Mouse (Mus musculus) limb, embryonic 12.5 days (tissue): ENCODE data around the gene Rbm10. TPM values are rescaled to one million over a fixed set of nuclear protein-coding genes. Genes with fewer than 3 reads are reported as not detected.
A peak's percentile ranks its signal among the peaks of the same experiment; 100 is the strongest.

ENCODE experiments used
- ATAC-seq: fragments of 200-750 bp; cut with Nextera tagmentation; 2 replicates; pipeline ENCODE4 v1.8.0; 2017; ENCODE audit warnings: low read depth, moderate TSS enrichment; ENCODE audit not compliant: insufficient number of reproducible peaks, insufficient read depth, low FRiP score, low TSS enrichment
- H3K27ac ChIP-seq: fragments of 300-500 bp; sonication (generic); 2 replicates; pipeline ENCODE4 v1.5.1; 2016; ENCODE audit warnings: mild to moderate bottlenecking, moderate library complexity
- H3K27me3 ChIP-seq: fragments of 300-500 bp; sonication (generic); 2 replicates; pipeline ENCODE4 v1.6.1; 2016; ENCODE audit warnings: mild to moderate bottlenecking, moderate library complexity
- H3K36me3 ChIP-seq: fragments of 300-500 bp; sonication (generic); 2 replicates; pipeline ENCODE4 v1.6.1; 2016; ENCODE audit warnings: mild to moderate bottlenecking, moderate library complexity
- H3K4me1 ChIP-seq: fragments of 300-500 bp; sonication (generic); replicated peaks from 2 replicates; pipeline ENCODE4 v1.6.1; 2016
- H3K4me2 ChIP-seq: fragments of 300-500 bp; sonication (generic); 2 replicates; pipeline ENCODE4 v1.6.1; 2016; ENCODE audit warnings: mild to moderate bottlenecking, moderate library complexity
- H3K4me3 ChIP-seq: fragments of 300-500 bp; sonication (generic); replicated peaks from 2 replicates; pipeline ENCODE4 v1.5.1; 2016; ENCODE audit warnings: mild to moderate bottlenecking
- H3K9ac ChIP-seq: fragments of 300-500 bp; sonication (generic); replicated peaks from 2 replicates; pipeline ENCODE4 v1.6.1; 2016; ENCODE audit warnings: mild to moderate bottlenecking, moderate library complexity
- H3K9me3 ChIP-seq: fragments of 300-500 bp; sonication (generic); 2 replicates; pipeline ENCODE4 v1.6.1; 2016; ENCODE audit warnings: mild to moderate bottlenecking, moderate library complexity
- WGBS: fragments of 180-500 bp; shearing (Covaris S2); methylation state at CpG from one replicate; pipeline ENCODE4 v1.1.7; 2016; 5-methylcytosine and 5-hydroxymethylcytosine counted together
- polyA plus RNA-seq: library from polyadenylated mRNA; unstranded; fragments of >200 nt; fragmentation: Nextera tagmentation; extraction: Ambion mirVana; gene quantifications from 2 replicates; pipeline ENCODE4 v1.2.1, GENCODE M21; 2016

Gene Rbm10
- 84.7 and 86.1 TPM in 2 replicates for polyA plus RNA-seq

DNA sequence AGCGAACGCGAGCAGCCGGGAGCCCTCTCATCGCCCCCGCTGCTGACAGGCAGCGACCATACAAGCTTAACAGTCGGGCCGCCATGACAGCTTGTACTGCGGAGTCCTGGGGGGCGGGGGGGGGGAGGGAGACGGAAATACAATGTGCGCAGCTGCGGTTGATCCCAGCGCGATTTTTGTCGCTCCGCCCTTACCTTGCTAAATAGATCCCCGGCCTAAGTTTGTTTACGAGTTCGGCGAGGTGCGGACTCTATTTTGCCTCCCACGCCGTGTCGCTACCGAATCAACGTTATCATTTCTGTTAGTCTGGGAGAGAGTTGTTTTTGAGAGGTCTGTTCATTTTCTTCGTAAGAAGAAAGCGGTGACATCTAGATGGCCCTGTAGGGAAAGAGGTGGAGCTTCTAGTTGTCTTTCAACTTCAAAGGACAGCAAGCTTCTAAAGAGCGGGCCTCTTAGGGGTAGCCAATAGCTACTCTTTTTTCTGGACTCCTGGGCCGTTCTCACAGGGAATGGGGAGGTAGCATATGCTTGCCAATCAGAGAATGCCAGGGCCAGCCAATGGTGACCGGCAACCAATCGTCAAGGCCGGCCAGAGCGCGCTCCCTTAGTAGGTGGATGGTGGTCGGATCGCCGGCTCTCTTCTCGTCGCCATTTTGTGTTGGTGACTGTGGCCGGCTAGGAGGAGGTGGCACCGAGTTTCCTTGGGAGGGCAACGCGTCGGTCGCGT is at the start of gene Rbm10, which contains the start of gene Ndufb11:
Rbm10 (plus strand) TSS at position 328 of the 727 bp plus-strand sequence.
Ndufb11 (minus strand) TSS at position 444 of the 727 bp plus-strand sequence.
- Histone ChIP-seq H3K27me3 (no peaks in the 10 kb centered on the region), H3K4me3 (peak within 1 kb of the TSS; percentile 57), H3K9ac (peak within 1 kb of the TSS; percentile 70), H3K4me2 (peak within 1 kb of the TSS; percentile 65), H3K27ac (peak within 1 kb of the TSS; percentile 88), H3K4me1 (peaks cover 9% of the 10 kb centered on the region), H3K9me3 (no peaks in the 10 kb centered on the region), H3K36me3 (peaks cover 23% of the 10 kb centered on the region; the same call in 1 of the 2 replicates)
- peak; percentile 99 for ATAC-seq
- 15% methylated on average over 49 of the region's 49 CpGs for WGBS

DNA sequence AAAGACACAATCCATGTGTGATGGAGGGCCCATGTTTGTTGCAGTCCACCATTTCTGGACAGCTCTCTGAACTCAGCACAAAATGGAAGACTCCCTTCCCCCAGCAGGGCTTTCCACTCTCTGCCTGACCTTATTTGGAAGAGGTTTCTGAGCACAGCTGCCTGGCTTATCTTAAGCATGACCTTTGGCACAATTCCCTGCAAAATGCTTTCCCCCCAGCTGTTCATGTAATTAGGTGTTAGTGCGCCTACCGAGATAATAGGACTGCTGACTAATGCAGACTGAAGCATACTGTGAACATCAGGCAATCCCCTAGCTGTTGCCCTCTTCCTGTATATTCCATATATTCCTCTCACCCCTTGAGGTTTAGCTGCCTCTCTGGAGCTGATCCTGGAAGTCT is 46.3 kb upstream of the Rbm10 start:
- Histone ChIP-seq H3K9me3 (no peaks in the 10 kb centered on the region), H3K36me3 (no peaks in the 10 kb centered on the region), H3K27ac (no peak overlapping the region), H3K4me1 (no peaks in the 10 kb centered on the region), H3K27me3 (no peaks in the 10 kb centered on the region), H3K4me3 (no peak overlapping the region), H3K4me2 (no peak overlapping the region), H3K9ac (no peak overlapping the region)
- ATAC-seq, result no peak
- 27% methylated on average over 2 of the region's 2 CpGs for WGBS

DNA sequence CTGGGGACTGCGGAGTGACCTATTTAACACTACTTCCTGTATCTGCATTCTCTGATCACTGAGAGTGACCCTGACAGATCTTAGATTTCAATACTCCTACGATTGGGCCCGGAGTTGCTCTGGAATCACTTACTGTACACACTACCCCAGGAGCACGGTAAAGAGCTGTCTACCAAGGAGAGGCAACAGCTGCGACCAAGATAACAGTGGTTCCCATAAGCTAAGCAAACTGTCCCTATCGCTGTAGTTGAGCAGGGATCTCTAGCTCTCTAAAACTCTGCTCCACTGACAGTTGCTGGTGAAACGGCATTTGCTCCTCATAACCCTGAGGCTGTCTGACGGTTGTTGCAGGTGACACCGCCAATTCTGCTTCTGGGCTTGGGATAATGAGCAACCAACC is 44.6 kb upstream of the Rbm10 start:
- 72% methylated on average over 9 of the region's 9 CpGs for WGBS

DNA sequence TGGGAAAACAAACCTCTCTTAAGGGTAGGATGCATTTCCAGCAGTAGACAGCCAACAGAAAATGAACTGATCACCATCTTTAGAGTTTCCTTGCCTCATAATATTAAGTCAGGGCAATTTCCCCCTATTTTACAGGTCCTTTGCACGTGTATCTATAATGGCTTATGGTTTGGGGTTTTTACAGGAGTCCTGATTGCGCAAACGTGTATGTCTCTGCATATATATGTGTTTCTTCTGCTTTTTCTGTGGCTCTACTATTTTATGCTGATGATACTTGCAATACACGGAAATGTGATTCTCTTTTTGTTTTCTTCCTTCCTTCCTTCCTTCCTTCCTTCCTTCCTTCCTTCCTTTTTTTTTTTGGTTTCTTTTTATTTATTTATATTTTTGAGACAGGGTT is 43.4 kb upstream of the Rbm10 start:
- no peaks in the 10 kb centered on the region for H3K27me3 ChIP-seq
- H3K9me3 ChIP-seq, result no peaks in the 10 kb centered on the region
- no peak overlapping the region for H3K4me2 ChIP-seq
- H3K4me3 ChIP-seq, result no peak overlapping the region
- H3K4me1 ChIP-seq, result no peaks in the 10 kb centered on the region
- H3K9ac ChIP-seq, result no peak overlapping the region
- H3K27ac ChIP-seq, result no peak overlapping the region
- no peak for ATAC-seq
- WGBS, result 82% methylated on average over 4 of the region's 4 CpGs
- no peaks in the 10 kb centered on the region for H3K36me3 ChIP-seq

More for the DNA sequence above, 44.6 kb upstream of the Rbm10 start:
- no peaks in the 10 kb centered on the region for H3K36me3 ChIP-seq
- no peaks in the 10 kb centered on the region for H3K9me3 ChIP-seq
- H3K27me3 ChIP-seq, result no peaks in the 10 kb centered on the region
- no peak overlapping the region for H3K4me2 ChIP-seq
- no peak overlapping the region for H3K27ac ChIP-seq
- no peak overlapping the region for H3K9ac ChIP-seq
- H3K4me1 ChIP-seq, result no peaks in the 10 kb centered on the region
- no peak overlapping the region for H3K4me3 ChIP-seq
- ATAC-seq, result no peak

DNA sequence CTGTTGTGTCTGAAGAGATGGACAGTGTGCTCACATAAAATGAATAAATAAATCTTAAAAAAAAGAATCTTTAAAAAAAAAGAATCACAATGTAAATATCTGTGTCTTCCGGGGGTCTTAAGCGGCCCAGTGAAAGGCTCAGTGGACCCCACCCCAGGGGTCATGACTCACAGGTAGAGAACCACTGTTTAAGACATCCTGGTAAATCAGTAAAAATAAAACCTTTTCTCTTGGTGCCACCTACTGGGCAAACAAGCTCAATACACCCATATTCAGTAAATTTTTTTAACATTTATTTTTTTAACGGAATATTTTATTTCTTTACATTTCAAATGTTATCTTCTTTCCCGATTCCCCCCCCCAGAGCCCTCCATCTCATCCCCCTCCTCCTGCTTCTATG is 29.3 kb upstream of the Rbm10 start:
- no peaks in the 10 kb centered on the region for H3K36me3 ChIP-seq
- no peak overlapping the region for H3K9ac ChIP-seq
- H3K27ac ChIP-seq, result no peak overlapping the region
- 21% methylated on average over 4 of the region's 4 CpGs for WGBS
- no peaks in the 10 kb centered on the region for H3K27me3 ChIP-seq
- H3K4me3 ChIP-seq, result no peak overlapping the region
- H3K4me2 ChIP-seq, result no peak overlapping the region
- ATAC-seq, result no peak
- H3K9me3 ChIP-seq, result no peaks in the 10 kb centered on the region
- no peaks in the 10 kb centered on the region for H3K4me1 ChIP-seq

DNA sequence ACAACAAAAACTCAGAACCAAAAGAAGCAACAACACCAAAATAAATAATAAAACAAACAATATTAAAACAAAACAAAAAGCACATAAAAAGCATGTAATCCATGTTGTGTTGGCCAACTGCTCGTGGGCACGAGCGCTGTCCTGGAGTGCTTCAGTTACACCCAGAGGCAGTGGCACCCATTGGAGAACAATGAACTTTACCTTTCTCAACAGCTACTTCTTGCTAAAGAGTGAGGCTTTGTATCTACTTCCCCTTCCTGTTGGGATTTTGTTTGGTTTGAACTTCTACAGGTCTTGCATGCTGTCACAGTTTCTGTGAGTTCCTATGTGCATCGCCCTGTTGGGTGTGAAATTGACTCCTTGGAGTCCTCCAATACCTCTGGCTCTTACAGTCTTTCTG is 8.8 kb upstream of the Rbm10 start:
- ATAC-seq, result no peak
- Histone ChIP-seq H3K9ac (no peak overlapping the region), H3K27ac (no peak overlapping the region), H3K4me2 (no peak overlapping the region), H3K27me3 (no peaks in the 10 kb centered on the region), H3K4me1 (no peaks in the 10 kb centered on the region), H3K9me3 (no peaks in the 10 kb centered on the region), H3K36me3 (no peaks in the 10 kb centered on the region), H3K4me3 (no peak overlapping the region)
- WGBS, result 86% methylated on average over 4 of the region's 4 CpGs

DNA sequence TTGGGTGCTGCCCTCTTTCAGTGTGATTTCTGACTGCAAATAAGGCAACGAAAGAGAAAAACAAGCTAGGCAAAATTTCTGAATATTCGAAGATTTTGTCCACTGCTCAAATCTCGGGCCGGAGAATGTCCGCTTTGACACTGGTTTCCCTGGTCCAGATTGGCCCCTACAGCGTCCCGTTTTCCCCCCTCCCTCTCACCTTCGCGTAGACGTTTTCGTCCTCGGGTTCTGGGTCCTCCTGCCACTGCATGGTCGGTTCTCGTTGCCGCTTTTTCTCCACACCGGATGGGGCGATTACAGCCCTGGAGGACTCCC is 485 bp upstream of the Rbm10 start:
- no peak for ATAC-seq
- Histone ChIP-seq H3K27ac (peak overlapping the region; percentile 88), H3K4me2 (peak overlapping the region; percentile 56), H3K36me3 (peaks cover 19% of the 10 kb centered on the region; the same call in 1 of the 2 replicates), H3K9ac (peak overlapping the region; percentile 61), H3K9me3 (no peaks in the 10 kb centered on the region), H3K4me3 (peak overlapping the region; percentile 57), H3K27me3 (no peaks in the 10 kb centered on the region), H3K4me1 (peaks cover 9% of the 10 kb centered on the region)
- 21% methylated on average over 17 of the region's 17 CpGs for WGBS

DNA sequence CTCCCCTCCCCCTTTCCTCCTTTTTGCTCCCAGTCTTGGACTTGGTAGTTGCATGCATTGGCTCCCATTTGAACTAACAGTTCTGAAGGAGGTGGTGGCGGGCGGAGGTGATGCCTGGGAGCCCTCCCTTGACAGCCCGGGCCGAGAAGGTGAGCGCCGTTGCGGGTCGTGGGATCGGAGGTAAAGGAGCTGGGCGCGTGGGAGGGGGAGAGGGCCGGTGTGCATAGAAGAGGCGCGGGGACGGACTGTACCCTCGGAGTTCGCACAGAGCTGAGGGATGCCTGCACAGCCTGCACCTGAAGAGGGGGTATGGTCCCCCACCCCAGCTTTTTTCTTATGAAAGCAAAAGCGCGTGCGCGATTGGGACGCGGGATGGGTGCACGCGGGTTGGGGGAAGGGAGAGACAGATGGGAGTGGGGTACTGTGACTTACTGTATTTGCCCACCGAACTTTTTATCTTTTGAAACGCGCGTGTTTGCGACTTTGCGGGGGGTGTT is 648 bp downstream of the Rbm10 start:
- Histone ChIP-seq H3K4me1 (peaks cover 9% of the 10 kb centered on the region), H3K9me3 (no peaks in the 10 kb centered on the region), H3K36me3 (peaks cover 29% of the 10 kb centered on the region; the same call in 1 of the 2 replicates), H3K27me3 (no peaks in the 10 kb centered on the region), H3K4me2 (peak overlapping the region; percentile 65), H3K9ac (peak overlapping the region; percentile 70), H3K27ac (peak overlapping the region; percentile 88), H3K4me3 (peak overlapping the region; percentile 57)
- ATAC-seq, result peak; percentile 57
- 25% methylated on average over 31 of the region's 31 CpGs for WGBS

DNA sequence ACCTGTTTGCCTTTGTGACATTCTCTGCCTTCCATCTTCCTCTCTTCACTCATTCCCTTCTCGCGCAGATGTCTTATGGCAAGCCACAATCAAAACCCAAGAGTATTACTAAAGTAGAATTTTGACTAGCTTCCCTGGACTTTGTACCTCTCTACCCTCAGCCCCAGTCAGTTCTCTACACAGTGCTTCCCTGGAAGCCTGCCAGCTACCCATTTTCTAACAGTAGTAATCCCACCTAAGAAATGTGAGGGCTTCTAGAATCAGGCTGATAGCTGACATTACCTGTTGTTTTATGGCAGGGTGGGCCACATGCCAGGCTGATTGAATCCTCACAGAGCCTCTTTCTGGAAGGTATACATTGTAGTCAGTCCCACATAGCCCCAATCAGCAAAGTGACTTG is 20.8 kb downstream of the Rbm10 start:
- H3K4me1 ChIP-seq, result no peaks in the 10 kb centered on the region
- H3K27ac ChIP-seq, result no peak overlapping the region
- no peak for ATAC-seq
- no peak overlapping the region for H3K9ac ChIP-seq
- no peaks in the 10 kb centered on the region for H3K9me3 ChIP-seq
- 96% methylated on average over 2 of the region's 2 CpGs for WGBS
- no peak overlapping the region for H3K4me2 ChIP-seq
- no peaks in the 10 kb centered on the region for H3K27me3 ChIP-seq
- H3K4me3 ChIP-seq, result no peak overlapping the region
- H3K36me3 ChIP-seq, result peaks cover 76% of the 10 kb centered on the region

DNA sequence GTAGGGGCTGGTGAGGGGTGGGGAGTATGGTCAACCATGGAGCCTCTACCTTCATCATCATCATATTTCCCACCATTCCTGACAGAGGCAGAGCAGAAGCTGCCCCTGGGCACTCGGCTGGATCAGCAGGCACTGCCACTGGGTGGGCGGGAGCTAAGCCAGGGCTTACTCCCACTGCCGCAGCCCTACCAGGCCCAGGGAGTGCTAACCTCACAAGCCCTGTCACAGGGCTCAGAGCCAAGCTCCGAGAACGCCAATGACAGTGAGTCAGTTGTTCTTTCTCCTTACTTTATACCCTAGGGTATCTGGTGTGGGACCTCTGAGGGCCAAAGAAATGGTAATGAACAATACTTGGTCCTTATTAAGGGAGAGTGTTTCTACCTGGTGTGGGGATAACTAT is 27.5 kb downstream of the Rbm10 start:
- Histone ChIP-seq H3K4me3 (no peak overlapping the region), H3K9me3 (no peaks in the 10 kb centered on the region), H3K4me2 (no peak overlapping the region), H3K4me1 (no peaks in the 10 kb centered on the region), H3K36me3 (peaks cover 78% of the 10 kb centered on the region), H3K27ac (no peak overlapping the region), H3K9ac (no peak overlapping the region), H3K27me3 (no peaks in the 10 kb centered on the region)
- ATAC-seq, result no peak
- 95% methylated on average over 5 of the region's 5 CpGs for WGBS

DNA sequence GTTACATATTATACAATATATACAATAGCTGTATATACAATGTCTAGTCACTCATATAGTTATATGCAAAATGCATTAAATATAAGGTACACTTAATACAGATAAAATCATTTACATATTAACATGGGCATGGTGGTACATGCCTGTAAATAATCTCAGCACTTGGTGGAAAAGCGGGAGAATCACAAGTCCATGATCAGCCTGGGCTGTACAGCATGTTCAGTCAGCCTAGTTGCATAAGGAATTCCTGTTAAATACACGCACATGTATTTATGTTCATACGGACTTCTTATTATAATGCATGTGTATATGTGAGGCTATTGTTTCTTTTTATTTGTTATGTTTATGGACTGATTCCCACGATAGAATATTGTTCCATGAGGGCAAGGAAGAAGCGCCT is 40.3 kb downstream of the Rbm10 start:
- no peak overlapping the region for H3K9ac ChIP-seq
- no peaks in the 10 kb centered on the region for H3K27me3 ChIP-seq
- H3K27ac ChIP-seq, result no peak overlapping the region
- WGBS, result 27% methylated on average over 5 of the region's 5 CpGs
- H3K4me3 ChIP-seq, result peak overlapping the region; percentile 49; the same call in 1 of the 2 replicates
- no peaks in the 10 kb centered on the region for H3K4me1 ChIP-seq
- 0 out of 2 replicates have a peak, but pooled peaks have one; percentile 4 for ATAC-seq
- H3K4me2 ChIP-seq, result peak overlapping the region; percentile 69
- no peaks in the 10 kb centered on the region for H3K36me3 ChIP-seq
- no peaks in the 10 kb centered on the region for H3K9me3 ChIP-seq
